Mouse (Mus musculus): ENCODE measurements around the gene Capn9.

DNA sequence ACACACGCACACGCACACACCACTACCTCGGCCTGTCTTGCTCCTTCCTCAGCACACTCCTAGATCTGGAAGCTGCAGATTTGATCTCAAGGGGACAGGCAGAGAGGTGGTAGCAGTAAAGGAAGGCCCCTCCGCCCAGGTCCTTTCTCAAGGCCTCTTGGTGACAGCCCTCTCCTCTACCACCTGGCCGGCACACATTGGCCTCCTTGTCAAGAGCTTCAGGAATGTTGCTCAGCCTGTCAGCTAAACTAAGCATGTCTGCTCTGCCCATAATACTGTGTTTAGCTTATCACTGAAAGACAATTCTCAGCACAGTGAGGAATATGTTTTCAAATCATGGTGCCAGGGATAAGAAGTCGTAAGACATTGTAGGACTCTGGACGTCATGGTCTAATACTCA, 19.7 kb upstream of the Capn9 start:
- TF ChIP-seq GATA1 (IDR thresholded peaks at IDR 0.05; ENCODE audit: low read length), result no peak
- TF ChIP-seq TAL1 (IDR thresholded peaks at IDR 0.05; ENCODE audit: low read length), result no peak

All from erythroblast, embryonic 14.5 days (primary cell).